Mouse (Mus musculus) cerebellum, adult 2 months (tissue): ENCODE measurements around the gene Tex36.

Experiments
- CTCF ChIP-seq: fragments of 200-500 bp; IDR thresholded peaks from 2 replicates; pipeline ENCODE4 v1.5.1; 2011; ENCODE audit warnings: low read depth, mild to moderate bottlenecking, control low read depth, low read length, moderate library complexity, borderline replicate concordance; ENCODE audit not compliant: insufficient read depth
- POLR2A ChIP-seq: fragments of 200-500 bp; IDR thresholded peaks from 2 replicates; pipeline ENCODE4 v1.6.1; 2011; ENCODE audit warnings: low read length, control low read depth, borderline replicate concordance; ENCODE audit not compliant: insufficient read depth

GRCm38 (mm10) chr7:133548434-133548833, 53.5 kb downstream of the Tex36 start:
- TF ChIP-seq POLR2A, result no peak
- no peak for TF ChIP-seq CTCF
